Mouse (Mus musculus) effector memory CD4-positive, alpha-beta T cell, adult 5 months (primary cell): ENCODE measurements around the gene Psg29. TPM values are rescaled to one million over a fixed set of nuclear protein-coding genes. Genes with fewer than 3 reads are reported as not detected.

Experiments
- polyA plus RNA-seq: library from polyadenylated mRNA; unstranded; fragments of 100-300 nt; shearing (Covaris generic); gene quantifications from one replicate; pipeline ENCODE4 v1.2.1, GENCODE M21; 2017

The Psg29 gene
- not detected for polyA plus RNA-seq

GRCm38 (mm10) chr7:17203177-17203576 lies at the start of gene Psg29:
TSS of gene Psg29 (plus strand) at chr7:17203477.

Other genes with a start within 250 kb of the Psg29 start
- gene Pnmal1, start 243.8 kb upstream of the Psg29 start, polyA plus RNA-seq, result not detected
- 1.2 TPM for gene Gm42372, start 220.4 kb upstream of the Psg29 start, polyA plus RNA-seq
- 0.10 TPM for gene Ccdc8, start 210.8 kb upstream of the Psg29 start, polyA plus RNA-seq
- gene Ppp5c, start 175.6 kb upstream of the Psg29 start, polyA plus RNA-seq, result 77.8 TPM
- gene Hif3a, start 141.1 kb upstream of the Psg29 start, polyA plus RNA-seq, result 0.46 TPM
- gene Psg16, start 129.4 kb upstream of the Psg29 start, polyA plus RNA-seq, result 0.50 TPM
- not detected for gene Ceacam3, start 53.2 kb upstream of the Psg29 start, polyA plus RNA-seq